Mouse (Mus musculus) midbrain, embryonic 15.5 days (tissue): Measurements from ENCODE around the gene Tent4a. TPM values are rescaled to one million over a fixed set of nuclear protein-coding genes. Genes with fewer than 3 reads are reported as not detected.

ENCODE experiments used
- ATAC-seq: fragments of 200-750 bp; cut with Nextera tagmentation; replicated peaks from 2 replicates; pipeline ENCODE4 v1.8.0; 2017; ENCODE audit warnings: moderate TSS enrichment
- H3K27ac ChIP-seq: fragments of 300-500 bp; sonication (generic); 2 replicates; pipeline ENCODE4 v1.5.1; 2015; ENCODE audit warnings: mild to moderate bottlenecking, inconsistent platforms
- H3K27me3 ChIP-seq: fragments of 300-500 bp; sonication (generic); replicated peaks from 2 replicates; pipeline ENCODE4 v1.6.1; 2015; ENCODE audit warnings: inconsistent platforms
- H3K36me3 ChIP-seq: fragments of 300-500 bp; sonication (generic); replicated peaks from 2 replicates; pipeline ENCODE4 v1.6.1; 2015; ENCODE audit warnings: inconsistent platforms
- H3K4me1 ChIP-seq: fragments of 300-500 bp; sonication (generic); 2 replicates; pipeline ENCODE4 v1.6.1; 2015; ENCODE audit warnings: inconsistent platforms
- H3K4me2 ChIP-seq: fragments of 300-500 bp; sonication (generic); 2 replicates; pipeline ENCODE4 v1.6.1; 2015; ENCODE audit warnings: inconsistent platforms, mild to moderate bottlenecking, moderate library complexity
- H3K4me3 ChIP-seq: fragments of 300-500 bp; sonication (generic); 2 replicates; pipeline ENCODE4 v1.5.1; 2015; ENCODE audit warnings: mild to moderate bottlenecking, inconsistent platforms
- H3K9ac ChIP-seq: fragments of 300-500 bp; sonication (generic); 2 replicates; pipeline ENCODE4 v1.6.1; 2015; ENCODE audit warnings: mild to moderate bottlenecking, inconsistent platforms
- H3K9me3 ChIP-seq: fragments of 300-500 bp; sonication (generic); 2 replicates; pipeline ENCODE4 v1.6.1; 2016; ENCODE audit warnings: inconsistent platforms
- whole genome bisulfite sequencing: fragments of 180-500 bp; shearing (Covaris S2); methylation state at CpG from one replicate; pipeline ENCODE4 v1.1.7; 2015; ENCODE audit warnings: mixed read lengths; 5-methylcytosine and 5-hydroxymethylcytosine counted together
- polyA plus RNA-seq: library from polyadenylated mRNA; unstranded; fragments of >200 nt; fragmentation: Nextera tagmentation; extraction: Ambion mirVana; gene quantifications from 2 replicates; pipeline ENCODE4 v1.2.1, GENCODE M21; 2015

Tent4a gene
- polyA plus RNA-seq, 1 experiment from 2014 or later, result 7.6 TPM

GRCm38 (mm10) chr13:69542571-69543352, 8.3 kb upstream of the Tent4a start:
- Histone ChIP-seq H3K27me3 (no peaks in the 10 kb centered on the region), H3K36me3 (no peaks in the 10 kb centered on the region), H3K4me1 (peaks cover 37% of the 10 kb centered on the region), H3K9ac (no peak overlapping the region), H3K27ac (no peak overlapping the region), H3K4me3 (no peak overlapping the region), H3K4me2 (no peak overlapping the region), H3K9me3 (no peaks in the 10 kb centered on the region)
- ATAC-seq, result no peak
- 40% methylated on average over 17 of the region's 17 CpGs for WGBS

GRCm38 (mm10) chr13:69541776-69542175, 7.4 kb upstream of the Tent4a start:
- no peak for ATAC-seq
- 70% methylated on average over 10 of the region's 10 CpGs for WGBS
- Histone ChIP-seq H3K27ac (no peak overlapping the region), H3K9ac (no peak overlapping the region), H3K27me3 (no peaks in the 10 kb centered on the region), H3K4me1 (peaks cover 37% of the 10 kb centered on the region), H3K4me3 (no peak overlapping the region), H3K9me3 (no peaks in the 10 kb centered on the region), H3K36me3 (no peaks in the 10 kb centered on the region), H3K4me2 (no peak overlapping the region)

- Histone ChIP-seq H3K4me2 (no peak overlapping the region), H3K27ac (no peak overlapping the region), H3K36me3 (no peaks in the 10 kb centered on the region), H3K9ac (no peak overlapping the region), H3K27me3 (no peaks in the 10 kb centered on the region), H3K4me1 (peaks cover 37% of the 10 kb centered on the region), H3K9me3 (no peaks in the 10 kb centered on the region), H3K4me3 (no peak overlapping the region)
- no peak for ATAC-seq
- 86% methylated on average over 6 of the region's 6 CpGs for WGBS
Measured at GRCm38 (mm10) chr13:69541209-69541608, 6.8 kb upstream of the Tent4a start.

GRCm38 (mm10) chr13:69538327-69538726, 3.9 kb upstream of the Tent4a start:
- Histone ChIP-seq H3K27ac (no peak overlapping the region), H3K9ac (no peak overlapping the region), H3K4me1 (peaks cover 37% of the 10 kb centered on the region), H3K4me3 (no peak overlapping the region), H3K36me3 (no peaks in the 10 kb centered on the region), H3K27me3 (no peaks in the 10 kb centered on the region), H3K9me3 (no peaks in the 10 kb centered on the region), H3K4me2 (no peak overlapping the region)
- 25% methylated on average over 4 of the region's 4 CpGs for WGBS
- ATAC-seq, result no peak

- 64% methylated on average over 7 of the region's 7 CpGs for WGBS
- H3K4me2 ChIP-seq, result no peak overlapping the region
- H3K9me3 ChIP-seq, result no peaks in the 10 kb centered on the region
- peaks cover 37% of the 10 kb centered on the region for H3K4me1 ChIP-seq
- H3K27me3 ChIP-seq, result no peaks in the 10 kb centered on the region
- no peak for ATAC-seq
- H3K36me3 ChIP-seq, result no peaks in the 10 kb centered on the region
- no peak overlapping the region for H3K4me3 ChIP-seq
- H3K9ac ChIP-seq, result no peak overlapping the region
- H3K27ac ChIP-seq, result no peak overlapping the region
Measured at GRCm38 (mm10) chr13:69537366-69537765, 2.9 kb upstream of the Tent4a start.

- H3K27me3 ChIP-seq, result no peaks in the 10 kb centered on the region
- ATAC-seq, result no peak
- H3K4me2 ChIP-seq, result peak overlapping the region; percentile 90
- H3K4me3 ChIP-seq, result no peak overlapping the region
- H3K4me1 ChIP-seq, result peaks cover 51% of the 10 kb centered on the region
- 80% methylated on average over 4 of the region's 4 CpGs for WGBS
- no peak overlapping the region for H3K27ac ChIP-seq
- H3K36me3 ChIP-seq, result no peaks in the 10 kb centered on the region
- H3K9me3 ChIP-seq, result no peaks in the 10 kb centered on the region
- no peak overlapping the region for H3K9ac ChIP-seq
Measured at GRCm38 (mm10) chr13:69536021-69536420, 1.6 kb upstream of the Tent4a start.

- Histone ChIP-seq H3K4me2 (peak overlapping the region; percentile 90), H3K36me3 (no peaks in the 10 kb centered on the region), H3K9me3 (no peaks in the 10 kb centered on the region), H3K9ac (peak overlapping the region; percentile 79), H3K27me3 (no peaks in the 10 kb centered on the region), H3K27ac (peak overlapping the region; percentile 96), H3K4me3 (peak overlapping the region; percentile 82), H3K4me1 (peaks cover 53% of the 10 kb centered on the region)
- ATAC-seq, result peak; percentile 94
- WGBS, result under 1% methylated on average over 86 of the region's 86 CpGs
Measured at GRCm38 (mm10) chr13:69534654-69535551, 486 bp upstream of the Tent4a start.

GRCm38 (mm10) chr13:69533405-69534333, 748 bp downstream of the Tent4a start, which contains the start of gene Nsun2:
Gene Nsun2 (plus strand): TSS chr13:69533746.
- Histone ChIP-seq H3K27ac (peak within 1 kb of the TSS; percentile 96), H3K4me2 (peak within 1 kb of the TSS; percentile 90), H3K4me3 (peak within 1 kb of the TSS; percentile 82), H3K4me1 (peaks cover 46% of the 10 kb centered on the region), H3K27me3 (no peaks in the 10 kb centered on the region), H3K36me3 (no peaks in the 10 kb centered on the region), H3K9me3 (no peaks in the 10 kb centered on the region), H3K9ac (peak within 1 kb of the TSS; percentile 79)
- under 1% methylated on average over 146 of the region's 155 CpGs for WGBS
- peak; percentile 41 for ATAC-seq

GRCm38 (mm10) chr13:69532893-69533404, 1.5 kb downstream of the Tent4a start:
- Histone ChIP-seq H3K4me2 (peak overlapping the region; percentile 90), H3K27ac (peak overlapping the region; percentile 96; the same call in 1 of the 2 replicates), H3K9ac (peak overlapping the region; percentile 79), H3K27me3 (no peaks in the 10 kb centered on the region), H3K36me3 (no peaks in the 10 kb centered on the region), H3K4me3 (peak overlapping the region; percentile 82), H3K9me3 (no peaks in the 10 kb centered on the region), H3K4me1 (peaks cover 47% of the 10 kb centered on the region)
- 1% methylated on average over 9 of the region's 9 CpGs for WGBS
- no peak for ATAC-seq

GRCm38 (mm10) chr13:69532101-69532892, 2.1 kb downstream of the Tent4a start:
- Histone ChIP-seq H3K9me3 (no peaks in the 10 kb centered on the region), H3K27ac (no peak overlapping the region), H3K27me3 (no peaks in the 10 kb centered on the region), H3K4me1 (peaks cover 52% of the 10 kb centered on the region), H3K9ac (peak overlapping the region; percentile 79), H3K36me3 (no peaks in the 10 kb centered on the region), H3K4me2 (peak overlapping the region; percentile 90), H3K4me3 (peak overlapping the region; percentile 82)
- 17% methylated on average over 14 of the region's 14 CpGs for WGBS
- ATAC-seq, result no peak

GRCm38 (mm10) chr13:69531431-69531830, 3.0 kb downstream of the Tent4a start:
- Histone ChIP-seq H3K36me3 (no peaks in the 10 kb centered on the region), H3K9me3 (no peaks in the 10 kb centered on the region), H3K27me3 (no peaks in the 10 kb centered on the region), H3K4me2 (peak overlapping the region; percentile 90), H3K4me3 (peak overlapping the region; percentile 82), H3K9ac (peak overlapping the region; percentile 79; the same call in 1 of the 2 replicates), H3K4me1 (peaks cover 56% of the 10 kb centered on the region), H3K27ac (no peak overlapping the region)
- WGBS, result 46% methylated on average over 6 of the region's 6 CpGs
- no peak for ATAC-seq
